Mouse (Mus musculus) heart, postnatal 25 days (tissue): ENCODE results near the gene Ppm1b. TPM values are rescaled to one million over a fixed set of nuclear protein-coding genes. Genes with fewer than 3 reads are reported as not detected.

ENCODE experiments used
- DNase-seq: peaks from one replicate; pipeline ENCODE4 v3.0.0; 2022; ENCODE audit warnings: low spot score
- intact Hi-C: fragments of 180-260 bp; cut with DNase I; formaldehyde crosslinking; loops from one replicate; pipeline ENCODE4 v1.15.1; 2025
- total RNA-seq, 2 experiments: library from RNA; stranded (reverse); gene quantifications; 2 replicates each; pipeline ENCODE4 v1.2.3; 2021

The Ppm1b gene
- total RNA-seq, 2 experiments from 2014 or later, result 116 to 119 TPM

DNA sequence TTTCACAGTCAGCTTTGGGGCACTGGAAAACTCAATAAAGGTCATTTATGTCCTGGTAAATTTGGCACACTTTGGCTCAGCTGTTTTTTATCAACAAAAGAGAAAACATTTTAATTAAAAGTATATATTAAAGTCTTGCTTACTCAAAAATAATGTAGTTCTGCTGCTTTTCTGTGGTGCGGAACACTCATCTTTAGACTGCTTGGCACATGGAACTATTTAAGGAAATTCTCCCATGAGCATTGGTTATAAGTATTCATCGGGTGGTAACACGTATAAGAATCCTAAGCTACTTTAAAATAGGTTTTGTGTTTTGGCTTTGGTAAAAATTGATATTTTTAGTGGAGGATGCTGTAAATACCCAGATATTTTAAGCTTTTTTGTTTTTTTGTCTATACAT lies 58.1 kb downstream of the Ppm1b start:
- DNase-seq, result no peak
- intact Hi-C loops, result no loop called here

DNA sequence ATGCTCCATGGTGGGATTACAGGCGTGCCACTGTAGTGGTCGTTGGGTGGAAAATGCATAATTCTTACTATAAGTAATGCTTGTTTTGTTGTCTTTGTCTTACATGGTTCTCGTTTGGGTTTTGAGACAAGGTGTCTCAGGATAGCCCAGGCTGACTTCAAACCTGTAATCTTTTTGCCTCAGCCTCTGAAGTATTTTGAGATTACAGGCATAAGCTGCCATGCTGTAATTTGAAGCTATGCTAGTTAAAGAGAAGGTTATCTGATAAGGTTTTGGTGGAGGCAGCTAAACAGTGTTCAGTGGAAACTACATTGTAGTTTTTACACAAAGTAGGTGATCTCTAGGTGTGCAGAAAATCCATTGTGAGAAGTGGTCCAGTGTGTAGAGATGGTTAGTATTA lies 61.8 kb downstream of the Ppm1b start:
- DNase-seq, result no peak
- intact Hi-C loops, result no loop called here

- intact Hi-C loops, result no loop called here
- no peak for DNase-seq
Observed at GRCm38 (mm10) chr17:85018794-85019193, 62.3 kb downstream of the Ppm1b start.

DNA sequence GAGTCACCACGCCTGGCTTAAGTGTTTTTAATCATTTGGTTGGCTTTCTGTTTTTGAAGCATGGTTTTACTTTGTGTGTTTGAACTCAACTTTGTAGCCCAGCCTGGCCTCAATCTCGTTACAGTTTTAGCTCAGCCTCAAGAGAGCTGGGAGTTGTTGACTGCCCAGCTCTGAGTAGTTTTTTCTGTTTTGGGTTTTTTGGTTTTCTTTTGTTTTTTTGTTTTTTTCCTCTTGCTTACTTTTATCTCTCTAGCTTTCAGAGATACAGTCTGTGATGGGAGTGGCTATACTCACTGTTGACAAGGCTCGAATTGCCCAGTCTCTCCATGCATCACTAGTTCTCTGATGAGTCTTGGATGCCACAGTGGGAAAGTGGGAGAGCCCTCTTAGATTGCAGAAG lies 63.8 kb downstream of the Ppm1b start:
- intact Hi-C loops, result loop anchor here (5.0 kb wide), 2 partner anchors 63 to 143 kb away; partner anchors contain the start of gene Ppm1b
- no peak for DNase-seq

GRCm38 (mm10) chr17:85023247-85024167 lies 67.0 kb downstream of the Ppm1b start:
- intact Hi-C loops, result loop anchor here (5.0 kb wide), 2 partner anchors 66 to 146 kb away; partner anchors contain the start of gene Ppm1b
- DNase-seq, result no peak

GRCm38 (mm10) chr17:85024237-85024636 lies 67.7 kb downstream of the Ppm1b start:
- intact Hi-C loops, result loop anchor here (5.0 kb wide), 2 partner anchors 67 to 147 kb away; partner anchors contain the start of gene Ppm1b
- DNase-seq, result no peak

DNA sequence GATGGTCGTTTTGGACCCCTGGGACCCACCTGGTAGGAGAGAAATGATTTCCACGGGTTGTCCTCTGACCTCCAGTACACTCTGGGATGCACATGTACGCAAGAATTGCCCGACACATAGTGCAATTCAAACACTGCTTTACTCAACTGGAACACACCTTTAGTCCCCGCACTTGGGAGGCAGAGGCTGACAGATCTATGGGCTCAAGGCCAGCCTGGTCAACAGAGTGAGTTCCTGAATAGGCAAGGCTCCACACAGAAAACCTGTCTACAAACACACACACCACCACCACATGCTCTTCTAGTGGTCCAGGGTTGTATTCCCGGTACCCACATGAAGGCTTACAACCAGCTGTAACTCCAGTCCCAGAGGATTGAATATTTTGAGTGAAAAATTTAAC lies 68.6 kb downstream of the Ppm1b start:
- intact Hi-C loops, result no loop called here
- DNase-seq, result no peak

- no peak for DNase-seq
- intact Hi-C loops, result no loop called here
Observed at GRCm38 (mm10) chr17:85026436-85026835, 69.9 kb downstream of the Ppm1b start.

DNA sequence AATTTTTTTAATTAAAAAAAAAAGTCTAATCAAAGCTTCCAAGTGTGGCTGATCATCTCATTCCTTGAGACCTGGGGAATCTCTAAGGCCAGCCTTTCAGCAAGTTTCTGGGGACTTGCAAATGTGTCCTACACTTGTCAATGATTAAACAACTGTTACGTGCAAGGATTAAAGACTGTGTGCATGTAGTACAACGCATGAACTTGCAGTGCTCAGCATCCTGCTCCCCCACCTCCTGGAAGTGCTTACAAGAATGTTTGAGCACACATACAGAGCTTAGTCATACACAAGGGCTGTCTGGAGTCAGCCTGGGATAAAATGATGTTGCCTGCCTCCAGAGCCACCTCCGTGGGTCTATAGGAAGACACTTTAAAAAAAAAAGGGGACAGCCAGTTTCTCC lies 70.7 kb downstream of the Ppm1b start:
- no peak for DNase-seq
- intact Hi-C loops, result no loop called here

- intact Hi-C loops, result no loop called here
- DNase-seq, result no peak
Observed at GRCm38 (mm10) chr17:85028093-85028739, 71.7 kb downstream of the Ppm1b start, which contains the start of gene Slc3a1. Gene Slc3a1 (plus strand): TSS chr17:85028376.

DNA sequence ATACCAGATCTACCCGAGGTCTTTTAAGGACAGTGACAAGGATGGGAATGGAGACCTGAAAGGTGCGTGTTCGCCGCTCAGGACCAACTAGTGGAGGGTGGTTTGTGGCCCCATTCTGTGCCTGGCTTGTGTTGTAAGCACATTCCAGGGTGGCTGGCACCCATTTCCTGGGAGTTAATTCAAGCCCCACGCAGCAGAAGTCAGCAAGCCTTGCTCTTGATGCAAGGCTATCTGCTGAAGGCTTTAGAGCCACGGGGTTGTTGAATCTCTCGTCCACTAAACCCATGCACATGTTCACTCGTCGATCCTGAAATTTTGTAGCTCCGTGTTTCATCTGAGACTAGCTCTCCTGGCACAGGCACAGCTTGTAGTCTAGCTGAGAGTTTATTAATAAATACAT lies 72.3 kb downstream of the Ppm1b start:
- intact Hi-C loops, result no loop called here
- no peak for DNase-seq

DNA sequence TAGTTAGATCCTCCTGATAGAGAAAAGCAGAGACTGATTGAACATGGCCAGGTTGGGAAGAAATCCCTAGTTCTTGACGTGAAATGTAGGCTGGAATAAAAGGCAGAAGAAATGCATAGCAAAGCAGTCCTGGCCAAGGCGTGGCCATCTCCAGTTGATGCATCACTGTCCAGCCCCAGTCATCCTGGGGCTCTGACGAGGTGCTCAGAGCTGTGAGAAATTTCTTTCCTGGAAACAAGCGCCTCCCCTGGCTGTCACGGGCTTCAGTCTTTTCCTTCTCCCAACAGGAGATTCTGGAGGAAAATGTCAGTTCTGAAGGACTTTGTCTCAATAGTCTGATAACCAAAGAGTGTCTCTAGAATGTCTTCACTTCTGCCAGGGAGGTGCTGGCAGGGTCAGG lies 74.1 kb downstream of the Ppm1b start:
- DNase-seq, result no peak

GRCm38 (mm10) chr17:85033087-85033486 lies 76.5 kb downstream of the Ppm1b start:
- intact Hi-C loops, result no loop called here
- no peak for DNase-seq

More for the DNA sequence above, 74.1 kb downstream of the Ppm1b start:
- intact Hi-C loops, result no loop called here

- DNase-seq, result no peak
- intact Hi-C loops, result no loop called here
Observed at GRCm38 (mm10) chr17:85034068-85034467, 77.5 kb downstream of the Ppm1b start.

DNA sequence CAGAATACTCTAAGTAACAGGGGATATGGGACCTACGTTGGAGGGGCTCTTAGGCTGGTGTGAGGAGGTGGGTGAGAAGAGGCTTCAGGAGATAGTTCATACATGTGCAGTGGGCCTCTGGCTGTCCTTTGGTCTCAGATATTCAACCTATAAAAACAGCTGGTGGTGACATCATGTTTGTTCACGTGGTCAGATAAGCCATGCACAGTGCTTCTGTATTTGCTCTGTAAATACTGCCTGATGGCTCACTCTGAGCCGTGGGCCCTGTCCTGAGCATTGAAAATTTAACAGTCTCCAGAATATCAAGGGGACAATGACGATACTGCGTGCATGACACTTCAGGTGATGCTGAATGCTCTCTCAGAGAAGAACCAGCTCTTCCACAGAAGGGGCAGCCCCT lies 81.3 kb downstream of the Ppm1b start:
- DNase-seq, result no peak
- intact Hi-C loops, result no loop called here

- intact Hi-C loops, result no loop called here
- no peak for DNase-seq
Observed at GRCm38 (mm10) chr17:85038311-85038710, 81.8 kb downstream of the Ppm1b start.

- no peak for DNase-seq
- intact Hi-C loops, result no loop called here
Observed at GRCm38 (mm10) chr17:85038761-85039160, 82.2 kb downstream of the Ppm1b start.

DNA sequence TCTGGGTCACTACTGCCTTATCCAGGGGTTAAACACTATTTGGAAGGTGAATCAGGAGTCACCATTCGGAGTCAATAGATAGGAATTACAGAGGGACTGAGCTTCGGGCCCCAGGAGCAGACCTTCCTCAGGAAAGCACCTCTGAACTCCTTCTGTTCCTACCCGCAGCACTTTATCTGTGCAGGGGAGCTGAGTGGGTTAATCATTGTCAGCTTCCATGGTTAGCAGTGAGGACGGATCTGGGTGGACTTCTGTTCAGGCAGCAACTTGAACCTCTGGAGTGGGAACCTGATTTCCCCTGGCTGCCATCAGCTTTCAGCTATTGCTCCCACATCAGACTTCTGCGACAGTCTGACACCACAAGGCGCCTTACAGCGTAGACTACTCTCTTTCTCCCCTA lies 84.4 kb downstream of the Ppm1b start:
- no peak for DNase-seq
- intact Hi-C loops, result no loop called here

GRCm38 (mm10) chr17:85042419-85042818 lies 85.9 kb downstream of the Ppm1b start:
- intact Hi-C loops, result no loop called here
- no peak for DNase-seq

- DNase-seq, result no peak
- intact Hi-C loops, result no loop called here
Observed at GRCm38 (mm10) chr17:85043404-85043816, 86.9 kb downstream of the Ppm1b start.

DNA sequence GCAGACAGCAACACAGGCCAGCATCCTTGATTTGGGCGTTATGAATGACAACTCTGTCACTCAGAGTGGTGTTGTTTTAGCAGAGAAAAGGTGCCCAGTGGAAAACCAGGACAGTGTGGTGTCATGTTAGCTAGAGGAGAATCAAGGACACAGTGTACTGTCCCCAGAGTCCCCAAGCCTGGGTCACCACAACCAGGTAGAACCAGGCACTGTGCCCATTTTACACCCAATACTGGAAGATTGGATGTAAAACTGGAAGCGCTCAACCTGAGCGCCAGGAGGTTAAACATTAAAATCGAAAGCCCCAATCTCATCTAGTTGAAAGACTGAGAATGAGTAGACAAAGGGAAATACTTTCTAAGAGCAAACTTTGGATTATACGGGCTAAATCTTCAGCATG lies 87.9 kb downstream of the Ppm1b start:
- no peak for DNase-seq
- intact Hi-C loops, result no loop called here
